Mouse (Mus musculus) hindbrain, embryonic 13.5 days (tissue): ENCODE data around the gene Kcnc4. TPM values are rescaled to one million over a fixed set of nuclear protein-coding genes. Genes with fewer than 3 reads are reported as not detected.

Source experiments
- ATAC-seq: fragments of 200-750 bp; cut with Nextera tagmentation; 2 replicates; pipeline ENCODE4 v1.8.0; 2017; ENCODE audit warnings: moderate TSS enrichment; ENCODE audit not compliant: low FRiP score
- H3K27ac ChIP-seq: fragments of 300-500 bp; sonication (generic); 2 replicates; pipeline ENCODE4 v1.5.1; 2015; ENCODE audit warnings: inconsistent platforms, mild to moderate bottlenecking, moderate library complexity
- H3K27me3 ChIP-seq: fragments of 300-500 bp; sonication (generic); 2 replicates; pipeline ENCODE4 v1.6.1; 2015; ENCODE audit warnings: mild to moderate bottlenecking, inconsistent platforms
- H3K36me3 ChIP-seq: fragments of 300-500 bp; sonication (generic); 2 replicates; pipeline ENCODE4 v1.6.1; 2015; ENCODE audit warnings: mild to moderate bottlenecking, inconsistent platforms
- H3K4me1 ChIP-seq: fragments of 300-500 bp; sonication (generic); replicated peaks from 2 replicates; pipeline ENCODE4 v1.6.1; 2015; ENCODE audit warnings: inconsistent platforms
- H3K4me2 ChIP-seq: fragments of 300-500 bp; sonication (generic); 2 replicates; pipeline ENCODE4 v1.6.1; 2015; ENCODE audit warnings: inconsistent platforms, mild to moderate bottlenecking, moderate library complexity
- H3K4me3 ChIP-seq: fragments of 300-500 bp; sonication (generic); 2 replicates; pipeline ENCODE4 v1.5.1; 2015; ENCODE audit warnings: mild to moderate bottlenecking, inconsistent platforms
- H3K9ac ChIP-seq: fragments of 300-500 bp; sonication (generic); 2 replicates; pipeline ENCODE4 v1.6.1; 2015; ENCODE audit warnings: mild to moderate bottlenecking, inconsistent platforms
- H3K9me3 ChIP-seq: fragments of 300-500 bp; sonication (generic); 2 replicates; pipeline ENCODE4 v1.6.1; 2016; ENCODE audit warnings: inconsistent platforms
- WGBS: fragments of 180-500 bp; shearing (Covaris S2); methylation state at CpG from one replicate; pipeline ENCODE4 v1.1.7; 2015; 5-methylcytosine and 5-hydroxymethylcytosine counted together
- polyA plus RNA-seq: library from polyadenylated mRNA; unstranded; fragments of >200 nt; fragmentation: Nextera tagmentation; extraction: Ambion mirVana; gene quantifications from 2 replicates; pipeline ENCODE4 v1.2.1, GENCODE M21; 2015

The Kcnc4 gene
- polyA plus RNA-seq, 1 experiment from 2014 or later: 2.3 TPM

GRCm38 (mm10) chr3:107491459-107491858 is 32.1 kb upstream of the Kcnc4 start:
- no peak overlapping the region for H3K4me2 ChIP-seq
- peaks cover 35% of the 10 kb centered on the region for H3K4me1 ChIP-seq
- peaks cover 6% of the 10 kb centered on the region for H3K36me3 ChIP-seq
- H3K27ac ChIP-seq: peak overlapping the region; percentile 85
- peak; percentile 80 for ATAC-seq
- WGBS: 36% methylated on average over 6 of the region's 6 CpGs
- H3K4me3 ChIP-seq: no peak overlapping the region
- H3K27me3 ChIP-seq: peaks cover 6% of the 10 kb centered on the region; the same call in 1 of the 2 replicates
- no peaks in the 10 kb centered on the region for H3K9me3 ChIP-seq
- H3K9ac ChIP-seq: no peak overlapping the region; the same call in 1 of the 2 replicates

GRCm38 (mm10) chr3:107488637-107489036 is 29.3 kb upstream of the Kcnc4 start:
- H3K36me3 ChIP-seq: peaks cover 6% of the 10 kb centered on the region
- 74% methylated on average over 4 of the region's 4 CpGs for WGBS
- H3K4me1 ChIP-seq: peaks cover 29% of the 10 kb centered on the region
- no peak for ATAC-seq
- H3K9ac ChIP-seq: no peak overlapping the region
- no peak overlapping the region for H3K27ac ChIP-seq
- H3K4me3 ChIP-seq: no peak overlapping the region
- no peak overlapping the region for H3K4me2 ChIP-seq
- H3K27me3 ChIP-seq: no peaks in the 10 kb centered on the region
- no peaks in the 10 kb centered on the region for H3K9me3 ChIP-seq

- no peak overlapping the region for H3K4me3 ChIP-seq
- no peaks in the 10 kb centered on the region for H3K36me3 ChIP-seq
- no peak overlapping the region for H3K9ac ChIP-seq
- no peak overlapping the region for H3K4me2 ChIP-seq
- peaks cover 14% of the 10 kb centered on the region for H3K4me1 ChIP-seq
- no peaks in the 10 kb centered on the region for H3K27me3 ChIP-seq
- peak; percentile 95 for ATAC-seq
- WGBS: 35% methylated on average over 11 of the region's 11 CpGs
- 0 out of 2 replicates have a peak overlapping the region, but pooled peaks have one; percentile 27 for H3K27ac ChIP-seq
- H3K9me3 ChIP-seq: no peaks in the 10 kb centered on the region
Observed at GRCm38 (mm10) chr3:107483290-107483689, 23.9 kb upstream of the Kcnc4 start.

- Histone ChIP-seq H3K9me3 (no peaks in the 10 kb centered on the region), H3K9ac (no peak overlapping the region), H3K36me3 (no peaks in the 10 kb centered on the region), H3K4me1 (peaks cover 14% of the 10 kb centered on the region), H3K27ac (no peak overlapping the region), H3K27me3 (no peaks in the 10 kb centered on the region), H3K4me3 (no peak overlapping the region), H3K4me2 (no peak overlapping the region)
- 47% methylated on average over 3 of the region's 3 CpGs for WGBS
- no peak for ATAC-seq
Observed at GRCm38 (mm10) chr3:107480660-107481059, 21.3 kb upstream of the Kcnc4 start.

- peak overlapping the region; percentile 64 for H3K27ac ChIP-seq
- peaks cover 6% of the 10 kb centered on the region for H3K4me1 ChIP-seq
- no peak overlapping the region for H3K4me3 ChIP-seq
- H3K4me2 ChIP-seq: no peak overlapping the region
- whole genome bisulfite sequencing: 25% methylated on average over 6 of the region's 6 CpGs
- H3K9me3 ChIP-seq: no peaks in the 10 kb centered on the region
- ATAC-seq: peak; percentile 71
- peaks cover 27% of the 10 kb centered on the region for H3K27me3 ChIP-seq
- H3K36me3 ChIP-seq: no peaks in the 10 kb centered on the region
- H3K9ac ChIP-seq: peak overlapping the region; percentile 53; the same call in 1 of the 2 replicates
Observed at GRCm38 (mm10) chr3:107472198-107472597, 12.8 kb upstream of the Kcnc4 start.

GRCm38 (mm10) chr3:107469059-107469458 is 9.7 kb upstream of the Kcnc4 start:
- H3K9ac ChIP-seq: no peak overlapping the region; the same call in 1 of the 2 replicates
- H3K9me3 ChIP-seq: no peaks in the 10 kb centered on the region
- H3K4me3 ChIP-seq: no peak overlapping the region
- H3K27ac ChIP-seq: no peak overlapping the region
- no peaks in the 10 kb centered on the region for H3K36me3 ChIP-seq
- no peak overlapping the region for H3K4me2 ChIP-seq
- no peak for ATAC-seq
- 80% methylated on average over 4 of the region's 4 CpGs for WGBS
- H3K27me3 ChIP-seq: peaks cover 49% of the 10 kb centered on the region
- peaks cover 6% of the 10 kb centered on the region for H3K4me1 ChIP-seq

GRCm38 (mm10) chr3:107468106-107468505 is 8.8 kb upstream of the Kcnc4 start:
- Histone ChIP-seq H3K27me3 (peaks cover 58% of the 10 kb centered on the region), H3K9ac (no peak overlapping the region), H3K4me1 (peaks cover 6% of the 10 kb centered on the region), H3K9me3 (no peaks in the 10 kb centered on the region), H3K4me2 (no peak overlapping the region), H3K36me3 (no peaks in the 10 kb centered on the region), H3K4me3 (no peak overlapping the region), H3K27ac (no peak overlapping the region)
- ATAC-seq: no peak
- WGBS: 88% methylated on average over 11 of the region's 11 CpGs

GRCm38 (mm10) chr3:107466577-107466976 is 7.2 kb upstream of the Kcnc4 start:
- Histone ChIP-seq H3K4me3 (no peak overlapping the region), H3K36me3 (no peaks in the 10 kb centered on the region), H3K27ac (no peak overlapping the region), H3K9ac (no peak overlapping the region), H3K27me3 (peaks cover 71% of the 10 kb centered on the region), H3K4me2 (no peak overlapping the region), H3K4me1 (no peaks in the 10 kb centered on the region), H3K9me3 (no peaks in the 10 kb centered on the region)
- WGBS: 10% methylated on average over 6 of the region's 6 CpGs
- ATAC-seq: peak; percentile 36; the same call in 1 of the 2 replicates

- Histone ChIP-seq H3K9me3 (no peaks in the 10 kb centered on the region), H3K4me1 (peaks cover 28% of the 10 kb centered on the region), H3K9ac (no peak overlapping the region), H3K27ac (no peak overlapping the region), H3K36me3 (no peaks in the 10 kb centered on the region), H3K27me3 (peaks cover 91% of the 10 kb centered on the region), H3K4me3 (no peak overlapping the region), H3K4me2 (no peak overlapping the region)
- no peak for ATAC-seq
- 17% methylated on average over 5 of the region's 5 CpGs for WGBS
Observed at GRCm38 (mm10) chr3:107462160-107462559, 2.8 kb upstream of the Kcnc4 start.

- Histone ChIP-seq H3K9me3 (no peaks in the 10 kb centered on the region), H3K36me3 (no peaks in the 10 kb centered on the region), H3K4me3 (peak overlapping the region; percentile 64), H3K27ac (no peak overlapping the region), H3K4me2 (peak overlapping the region; percentile 98), H3K4me1 (peaks cover 28% of the 10 kb centered on the region), H3K27me3 (peaks cover 99% of the 10 kb centered on the region), H3K9ac (peak overlapping the region; percentile 78)
- WGBS: under 1% methylated on average over 66 of the region's 69 CpGs
- peak; percentile 75 for ATAC-seq
Observed at GRCm38 (mm10) chr3:107459773-107460431, 550 bp upstream of the Kcnc4 start.

- no peaks in the 10 kb centered on the region for H3K36me3 ChIP-seq
- peak overlapping the region; percentile 98 for H3K4me2 ChIP-seq
- peaks cover 99% of the 10 kb centered on the region for H3K27me3 ChIP-seq
- under 1% methylated on average over 43 of the region's 51 CpGs for WGBS
- peak overlapping the region; percentile 78 for H3K9ac ChIP-seq
- ATAC-seq: no peak
- H3K9me3 ChIP-seq: no peaks in the 10 kb centered on the region
- no peak overlapping the region for H3K27ac ChIP-seq
- peaks cover 28% of the 10 kb centered on the region for H3K4me1 ChIP-seq
- peak overlapping the region; percentile 64 for H3K4me3 ChIP-seq
Observed at GRCm38 (mm10) chr3:107458528-107459195, 690 bp downstream of the Kcnc4 start.

- H3K27me3 ChIP-seq: peaks cover 96% of the 10 kb centered on the region
- 6% methylated on average over 23 of the region's 23 CpGs for WGBS
Observed at GRCm38 (mm10) chr3:107458104-107458503, 1.2 kb downstream of the Kcnc4 start.

More at GRCm38 (mm10) chr3:107458104-107458503, 1.2 kb downstream of the Kcnc4 start:
- H3K9me3 ChIP-seq: no peaks in the 10 kb centered on the region
- peaks cover 28% of the 10 kb centered on the region for H3K4me1 ChIP-seq
- no peaks in the 10 kb centered on the region for H3K36me3 ChIP-seq
- H3K4me3 ChIP-seq: peak overlapping the region; percentile 64
- peak overlapping the region; percentile 78 for H3K9ac ChIP-seq
- H3K4me2 ChIP-seq: peak overlapping the region; percentile 98
- no peak for ATAC-seq
- no peak overlapping the region for H3K27ac ChIP-seq
